Mouse (Mus musculus) forebrain, embryonic 13.5 days (tissue): ENCODE measurements at regions not wholly inside any gene's neighbourhood (a gene's known extent, or its start where the extent isn't known, plus 50 kb on each side); places are given as distances from the start of the nearest gene placed in this dataset.

ENCODE experiments used
- ATAC-seq: fragments of 200-750 bp; cut with Nextera tagmentation; 2 replicates; pipeline ENCODE4 v1.8.0; 2017
- H3K27ac ChIP-seq: fragments of 300-500 bp; sonication (generic); 2 replicates; pipeline ENCODE4 v1.5.1; 2015; ENCODE audit warnings: inconsistent platforms, mild to moderate bottlenecking, moderate library complexity
- H3K27me3 ChIP-seq: fragments of 300-500 bp; sonication (generic); 2 replicates; pipeline ENCODE4 v1.6.1; 2015; ENCODE audit warnings: mild to moderate bottlenecking, inconsistent platforms
- H3K36me3 ChIP-seq: fragments of 300-500 bp; sonication (generic); 2 replicates; pipeline ENCODE4 v1.6.1; 2015; ENCODE audit warnings: mild to moderate bottlenecking, inconsistent platforms; ENCODE audit not compliant: poor library complexity, severe bottlenecking
- H3K4me1 ChIP-seq: fragments of 300-500 bp; sonication (generic); 2 replicates; pipeline ENCODE4 v1.6.1; 2015; ENCODE audit warnings: inconsistent platforms
- H3K4me2 ChIP-seq: fragments of 300-500 bp; sonication (generic); 2 replicates; pipeline ENCODE4 v1.6.1; 2015; ENCODE audit warnings: inconsistent platforms, mild to moderate bottlenecking, moderate library complexity
- H3K4me3 ChIP-seq: fragments of 300-500 bp; sonication (generic); 2 replicates; pipeline ENCODE4 v1.5.1; 2015; ENCODE audit warnings: mild to moderate bottlenecking, inconsistent platforms
- H3K9ac ChIP-seq: fragments of 300-500 bp; sonication (generic); 2 replicates; pipeline ENCODE4 v1.6.1; 2015; ENCODE audit warnings: mild to moderate bottlenecking, inconsistent platforms
- H3K9me3 ChIP-seq: fragments of 300-500 bp; sonication (generic); replicated peaks from 2 replicates; pipeline ENCODE4 v1.6.1; 2016; ENCODE audit warnings: inconsistent platforms
- WGBS: fragments of 180-500 bp; shearing (Covaris S2); methylation state at CpG from one replicate; pipeline ENCODE4 v1.1.7; 2015; 5-methylcytosine and 5-hydroxymethylcytosine counted together

DNA sequence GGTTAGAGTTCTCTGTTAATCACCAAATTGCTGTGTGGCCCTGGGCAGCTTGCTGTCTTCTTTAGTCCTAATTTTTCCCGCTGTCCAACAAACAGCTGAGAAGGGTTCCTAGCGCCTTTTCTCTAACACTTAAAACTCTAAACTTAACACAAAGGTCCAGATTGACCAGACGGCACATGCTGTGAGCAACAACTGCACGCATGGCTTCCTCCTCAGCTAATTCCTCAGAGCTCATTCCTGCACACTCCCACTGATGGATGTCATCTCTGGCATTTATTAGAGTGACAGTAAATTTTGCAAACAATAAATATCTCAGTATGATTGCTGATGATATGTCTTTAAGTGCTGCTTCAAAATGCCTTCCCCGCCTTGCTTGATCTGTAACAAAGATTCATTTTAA is 2007.5 kb upstream of the Lrrc6 start:
- Histone ChIP-seq H3K9ac (no peak overlapping the region), H3K4me3 (no peak overlapping the region), H3K9me3 (no peaks in the 10 kb centered on the region), H3K36me3 (no peaks in the 10 kb centered on the region), H3K27ac (no peak overlapping the region), H3K4me1 (0 out of 2 replicates have a peak, but pooled peaks cover under 1% of the 10 kb centered on the region), H3K4me2 (no peak overlapping the region), H3K27me3 (no peaks in the 10 kb centered on the region)
- 78% methylated on average over 5 of the region's 5 CpGs for WGBS
- ATAC-seq = no peak

DNA sequence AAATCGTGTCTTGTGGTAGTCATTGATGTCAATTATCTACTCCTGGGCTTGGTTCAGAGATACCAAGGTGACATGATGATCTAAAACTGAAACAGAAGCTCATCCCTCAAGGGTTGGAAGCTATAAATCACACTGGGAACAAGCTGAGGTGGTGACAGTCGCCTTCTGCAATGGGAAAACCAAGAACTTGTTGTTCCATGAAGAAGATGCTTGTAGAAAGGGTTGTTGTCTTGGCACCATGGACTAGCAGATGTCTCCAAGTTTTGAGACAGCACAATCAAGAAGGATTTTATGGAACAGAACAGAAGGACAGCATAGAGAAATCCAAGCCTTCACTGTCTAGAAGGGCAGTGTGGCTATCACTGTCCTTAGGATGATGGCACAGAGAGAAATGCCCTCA is 2005.4 kb upstream of the Lrrc6 start:
- no peaks in the 10 kb centered on the region for H3K9me3 ChIP-seq
- ATAC-seq = no peak
- H3K27ac ChIP-seq = no peak overlapping the region
- no peak overlapping the region for H3K9ac ChIP-seq
- WGBS = 76% methylated on average over 2 of the region's 2 CpGs
- H3K36me3 ChIP-seq = no peaks in the 10 kb centered on the region
- H3K27me3 ChIP-seq = no peaks in the 10 kb centered on the region
- no peak overlapping the region for H3K4me3 ChIP-seq
- 0 out of 2 replicates have a peak, but pooled peaks cover 7% of the 10 kb centered on the region for H3K4me1 ChIP-seq
- no peak overlapping the region for H3K4me2 ChIP-seq

GRCm38 (mm10) chr15:68496438-68496837 is 1995.7 kb upstream of the Lrrc6 start:
- H3K9me3 ChIP-seq = no peaks in the 10 kb centered on the region
- H3K27me3 ChIP-seq = no peaks in the 10 kb centered on the region
- no peak overlapping the region for H3K27ac ChIP-seq
- no peak overlapping the region for H3K4me2 ChIP-seq
- H3K4me3 ChIP-seq = no peak overlapping the region
- peak; percentile 19; the same call in 1 of the 2 replicates for ATAC-seq
- H3K9ac ChIP-seq = no peak overlapping the region
- WGBS = 84% methylated on average over 2 of the region's 2 CpGs
- no peaks in the 10 kb centered on the region for H3K36me3 ChIP-seq
- no peaks in the 10 kb centered on the region for H3K4me1 ChIP-seq

DNA sequence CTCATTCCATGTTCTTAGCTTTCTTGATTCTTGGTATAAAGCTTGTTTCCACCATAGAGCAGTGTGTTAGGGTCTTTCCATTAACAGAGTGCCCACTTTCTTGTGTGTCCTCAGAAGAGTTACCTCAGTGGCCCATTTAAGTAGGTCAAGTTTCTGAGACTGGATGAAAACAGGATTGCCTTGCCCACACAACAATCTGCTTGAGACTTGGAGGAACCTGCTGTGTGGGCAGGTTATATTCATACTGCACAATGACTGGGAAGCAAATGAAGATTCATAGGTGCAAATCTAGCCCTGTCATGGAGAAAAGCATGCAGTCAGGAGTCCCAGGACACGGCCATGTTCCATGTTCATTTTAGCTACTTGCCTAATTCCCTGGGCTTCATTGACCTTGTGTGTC is 1984.1 kb upstream of the Lrrc6 start:
- Histone ChIP-seq H3K4me1 (no peaks in the 10 kb centered on the region), H3K27ac (no peak overlapping the region), H3K9me3 (no peaks in the 10 kb centered on the region), H3K9ac (no peak overlapping the region), H3K36me3 (no peaks in the 10 kb centered on the region), H3K27me3 (no peaks in the 10 kb centered on the region), H3K4me2 (no peak overlapping the region), H3K4me3 (no peak overlapping the region)
- ATAC-seq = no peak
- WGBS = 89% methylated on average over 1 of the region's 1 CpGs

GRCm38 (mm10) chr15:68477745-68478144 is 1977.0 kb upstream of the Lrrc6 start:
- WGBS = 92% methylated on average over 5 of the region's 5 CpGs
- no peak for ATAC-seq
- H3K27me3 ChIP-seq = no peaks in the 10 kb centered on the region

DNA sequence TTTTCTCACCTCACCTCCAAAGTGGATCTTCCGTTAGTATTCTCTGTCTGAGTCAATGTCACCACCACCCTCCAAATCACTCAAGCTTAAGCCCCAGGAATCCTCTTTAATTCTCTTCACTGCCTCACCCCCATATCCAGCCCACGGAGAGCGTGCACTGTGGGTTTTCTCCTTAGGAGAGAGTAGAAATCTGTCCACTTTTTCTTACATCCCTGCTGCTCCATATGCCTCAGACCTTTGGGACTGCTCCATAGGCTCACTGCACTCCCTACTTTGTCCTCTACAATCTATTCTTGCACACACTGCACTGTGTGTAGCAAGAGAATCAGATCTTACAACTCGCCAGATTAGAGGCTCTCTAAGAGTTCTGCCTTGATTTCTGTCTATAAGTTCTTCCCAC is 1971.2 kb upstream of the Lrrc6 start:
- 95% methylated on average over 4 of the region's 4 CpGs for WGBS
- Histone ChIP-seq H3K36me3 (no peaks in the 10 kb centered on the region), H3K9me3 (no peaks in the 10 kb centered on the region), H3K9ac (no peak overlapping the region), H3K27me3 (no peaks in the 10 kb centered on the region), H3K4me2 (no peak overlapping the region), H3K27ac (no peak overlapping the region), H3K4me3 (no peak overlapping the region), H3K4me1 (no peaks in the 10 kb centered on the region)
- ATAC-seq = no peak

More at GRCm38 (mm10) chr15:68477745-68478144, 1977.0 kb upstream of the Lrrc6 start:
- no peaks in the 10 kb centered on the region for H3K36me3 ChIP-seq
- H3K9ac ChIP-seq = no peak overlapping the region
- H3K9me3 ChIP-seq = no peaks in the 10 kb centered on the region
- no peak overlapping the region for H3K4me3 ChIP-seq
- H3K27ac ChIP-seq = no peak overlapping the region
- H3K4me1 ChIP-seq = no peaks in the 10 kb centered on the region
- H3K4me2 ChIP-seq = no peak overlapping the region

- no peak overlapping the region for H3K4me2 ChIP-seq
- H3K4me3 ChIP-seq = no peak overlapping the region
- no peak for ATAC-seq
- H3K9ac ChIP-seq = no peak overlapping the region
- H3K27ac ChIP-seq = no peak overlapping the region
- 66% methylated on average over 3 of the region's 3 CpGs for WGBS
- no peaks in the 10 kb centered on the region for H3K27me3 ChIP-seq
- H3K9me3 ChIP-seq = no peaks in the 10 kb centered on the region
- H3K4me1 ChIP-seq = no peaks in the 10 kb centered on the region
- no peaks in the 10 kb centered on the region for H3K36me3 ChIP-seq
Measured at GRCm38 (mm10) chr15:68462851-68463250, 1962.1 kb upstream of the Lrrc6 start.

DNA sequence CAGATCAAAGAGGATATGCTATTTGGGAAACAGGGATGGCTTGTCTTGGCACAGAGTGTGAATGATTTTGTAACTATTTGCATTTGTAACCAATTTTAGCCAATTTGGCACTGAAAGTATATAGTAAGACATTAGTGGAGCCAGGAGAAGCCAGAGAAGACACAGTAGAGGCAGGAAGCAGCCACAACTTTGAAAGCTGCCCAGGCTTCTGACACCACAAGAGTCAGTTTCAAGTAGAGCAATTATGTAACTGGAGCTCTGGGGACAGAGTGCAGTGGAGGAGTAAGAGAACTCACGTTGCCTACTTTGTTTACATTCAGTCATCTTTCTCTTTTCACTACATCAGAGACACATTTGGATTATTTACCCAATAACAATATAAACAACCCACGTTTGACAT is 1956.5 kb upstream of the Lrrc6 start:
- Histone ChIP-seq H3K9me3 (no peaks in the 10 kb centered on the region), H3K9ac (no peak overlapping the region), H3K27ac (no peak overlapping the region), H3K4me1 (no peaks in the 10 kb centered on the region), H3K36me3 (no peaks in the 10 kb centered on the region), H3K4me2 (no peak overlapping the region), H3K27me3 (no peaks in the 10 kb centered on the region), H3K4me3 (no peak overlapping the region)
- no peak for ATAC-seq
- WGBS = 61% methylated on average over 2 of the region's 2 CpGs

GRCm38 (mm10) chr15:68451971-68452370 is 1951.3 kb upstream of the Lrrc6 start:
- WGBS = 68% methylated on average over 2 of the region's 2 CpGs
- no peaks in the 10 kb centered on the region for H3K9me3 ChIP-seq
- no peaks in the 10 kb centered on the region for H3K36me3 ChIP-seq
- no peak overlapping the region for H3K27ac ChIP-seq
- no peak overlapping the region for H3K4me3 ChIP-seq
- ATAC-seq = no peak
- no peaks in the 10 kb centered on the region for H3K27me3 ChIP-seq
- no peak overlapping the region for H3K9ac ChIP-seq
- H3K4me1 ChIP-seq = no peaks in the 10 kb centered on the region
- H3K4me2 ChIP-seq = no peak overlapping the region

GRCm38 (mm10) chr15:68445341-68445740 is 1944.6 kb upstream of the Lrrc6 start:
- no peaks in the 10 kb centered on the region for H3K36me3 ChIP-seq
- WGBS = 85% methylated on average over 7 of the region's 7 CpGs
- H3K9me3 ChIP-seq = no peaks in the 10 kb centered on the region
- no peaks in the 10 kb centered on the region for H3K27me3 ChIP-seq
- peak; percentile 43; the same call in 1 of the 2 replicates for ATAC-seq
- no peak overlapping the region for H3K4me3 ChIP-seq
- H3K4me2 ChIP-seq = no peak overlapping the region
- H3K4me1 ChIP-seq = no peaks in the 10 kb centered on the region
- H3K9ac ChIP-seq = no peak overlapping the region
- no peak overlapping the region for H3K27ac ChIP-seq

- no peak overlapping the region for H3K27ac ChIP-seq
Measured at GRCm38 (mm10) chr15:68440636-68441035, 1939.9 kb upstream of the Lrrc6 start.

DNA sequence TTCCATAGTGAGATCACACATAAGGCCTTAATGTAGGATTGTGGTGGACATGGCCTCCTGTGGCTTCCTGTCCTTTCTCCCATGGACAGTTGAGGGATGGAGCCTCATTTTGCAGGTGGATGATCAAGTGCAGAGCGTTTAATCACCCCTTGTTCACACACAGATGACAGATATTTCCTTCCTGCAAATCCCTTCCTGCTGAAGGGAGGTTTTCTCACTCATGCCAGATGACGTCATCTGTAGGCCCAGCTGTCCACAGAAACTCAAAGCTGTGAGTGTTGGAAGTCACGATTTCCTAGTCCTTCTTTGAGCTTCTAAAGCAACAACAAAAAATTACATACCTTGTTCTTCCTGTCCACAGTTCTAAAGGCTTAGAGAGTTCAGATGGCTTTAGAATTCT is 1935.3 kb upstream of the Lrrc6 start:
- Histone ChIP-seq H3K27ac (no peak overlapping the region), H3K4me1 (no peaks in the 10 kb centered on the region), H3K36me3 (no peaks in the 10 kb centered on the region), H3K9ac (no peak overlapping the region), H3K4me2 (no peak overlapping the region), H3K9me3 (no peaks in the 10 kb centered on the region), H3K4me3 (no peak overlapping the region), H3K27me3 (no peaks in the 10 kb centered on the region)
- no peak for ATAC-seq
- 61% methylated on average over 3 of the region's 3 CpGs for WGBS

More at GRCm38 (mm10) chr15:68440636-68441035, 1939.9 kb upstream of the Lrrc6 start:
- 54% methylated on average over 9 of the region's 9 CpGs for WGBS
- Histone ChIP-seq H3K4me1 (no peaks in the 10 kb centered on the region), H3K9ac (no peak overlapping the region), H3K4me3 (no peak overlapping the region), H3K36me3 (no peaks in the 10 kb centered on the region), H3K27me3 (no peaks in the 10 kb centered on the region), H3K9me3 (no peaks in the 10 kb centered on the region), H3K4me2 (no peak overlapping the region)
- no peak for ATAC-seq

GRCm38 (mm10) chr15:68431251-68431650 is 1930.5 kb upstream of the Lrrc6 start:
- no peak for ATAC-seq
- WGBS = 74% methylated on average over 2 of the region's 2 CpGs

More at GRCm38 (mm10) chr15:68431251-68431650, 1930.5 kb upstream of the Lrrc6 start:
- no peaks in the 10 kb centered on the region for H3K36me3 ChIP-seq
- H3K27ac ChIP-seq = no peak overlapping the region
- no peak overlapping the region for H3K4me2 ChIP-seq
- H3K4me3 ChIP-seq = no peak overlapping the region
- no peaks in the 10 kb centered on the region for H3K4me1 ChIP-seq
- H3K27me3 ChIP-seq = no peaks in the 10 kb centered on the region
- H3K9ac ChIP-seq = no peak overlapping the region
- no peaks in the 10 kb centered on the region for H3K9me3 ChIP-seq
